Mouse (Mus musculus) urinary bladder, postnatal 14 days (tissue): Measurements from ENCODE around the gene Gm49321.
A peak's percentile ranks its signal among the peaks of the same experiment; 100 is the strongest.

Source experiments
- DNase-seq: peaks from one replicate; pipeline ENCODE4 v3.0.0; 2021; ENCODE audit warnings: low spot score

Gene Gm49321

GRCm38 (mm10) chr12:74014739-74015270 is 77.4 kb downstream of the Gm49321 start:
- DNase-seq, result peak; percentile 49

GRCm38 (mm10) chr12:74015491-74015890 is 78.0 kb downstream of the Gm49321 start:
- no peak for DNase-seq
